Mouse (Mus musculus) fat pad, adult 2 months (tissue): Measurements from ENCODE around the gene Atp10a.

Source experiments
- DNase-seq: peaks from one replicate; pipeline ENCODE4 v3.0.0-alpha.2; 2011; ENCODE audit warnings: low read depth, low spot score; ENCODE audit errors: extremely low read depth

The Atp10a gene

GRCm38 (mm10) chr7:58736841-58737547, 81.0 kb downstream of the Atp10a start:
- DNase-seq = no peak

- DNase-seq = no peak
These were observed 84.2 kb downstream of the Atp10a start for GRCm38 (mm10) chr7:58740196-58740595.

GRCm38 (mm10) chr7:58740842-58741241, 84.9 kb downstream of the Atp10a start:
- DNase-seq = no peak

GRCm38 (mm10) chr7:58742009-58742408, 86.0 kb downstream of the Atp10a start:
- DNase-seq = no peak

GRCm38 (mm10) chr7:58742648-58743047, 86.7 kb downstream of the Atp10a start:
- no peak for DNase-seq

GRCm38 (mm10) chr7:58743362-58744320, 87.7 kb downstream of the Atp10a start:
- no peak for DNase-seq

- no peak for DNase-seq
These were observed 90.9 kb downstream of the Atp10a start for GRCm38 (mm10) chr7:58746817-58747216.

GRCm38 (mm10) chr7:58749904-58750612, 94.1 kb downstream of the Atp10a start:
- DNase-seq = peak; percentile 16

GRCm38 (mm10) chr7:58752041-58752440, 96.1 kb downstream of the Atp10a start:
- DNase-seq = no peak

GRCm38 (mm10) chr7:58754076-58754475, 98.1 kb downstream of the Atp10a start:
- no peak for DNase-seq

GRCm38 (mm10) chr7:58754536-58754935, 98.6 kb downstream of the Atp10a start:
- no peak for DNase-seq

GRCm38 (mm10) chr7:58755083-58755482, 99.1 kb downstream of the Atp10a start:
- no peak for DNase-seq

- DNase-seq = no peak
These were observed 99.9 kb downstream of the Atp10a start for GRCm38 (mm10) chr7:58755846-58756245.

- DNase-seq = no peak
These were observed 101.4 kb downstream of the Atp10a start for GRCm38 (mm10) chr7:58757331-58757730.

- no peak for DNase-seq
These were observed 102.4 kb downstream of the Atp10a start for GRCm38 (mm10) chr7:58758396-58758795.

GRCm38 (mm10) chr7:58759265-58759664, 103.3 kb downstream of the Atp10a start:
- no peak for DNase-seq

- no peak for DNase-seq
These were observed 111.3 kb downstream of the Atp10a start for GRCm38 (mm10) chr7:58767257-58767656.

- DNase-seq = no peak
These were observed 112.3 kb downstream of the Atp10a start for GRCm38 (mm10) chr7:58768253-58768652.

GRCm38 (mm10) chr7:58770254-58770653, 114.3 kb downstream of the Atp10a start:
- DNase-seq = no peak

GRCm38 (mm10) chr7:58772048-58772690, 116.2 kb downstream of the Atp10a start:
- DNase-seq = no peak

GRCm38 (mm10) chr7:58779146-58779545, 123.2 kb downstream of the Atp10a start:
- no peak for DNase-seq
